Mouse (Mus musculus) G1E (cell line): ENCODE data around the gene Sdhaf1.

ENCODE experiments used
- CTCF ChIP-seq: IDR thresholded peaks from 2 replicates; pipeline ENCODE4 v1.5.1; 2012; ENCODE audit warnings: low read depth, low read length, inconsistent platforms, mixed read lengths
- GATA2 ChIP-seq: IDR thresholded peaks from 2 replicates; pipeline ENCODE4 v1.6.1; 2012; ENCODE audit warnings: low read depth, low read length, inconsistent platforms, borderline replicate concordance
- POLR2AphosphoS5 ChIP-seq: IDR thresholded peaks from 2 replicates; pipeline ENCODE4 v1.6.1; 2012; ENCODE audit warnings: low read depth, low read length, inconsistent platforms; ENCODE audit not compliant: insufficient replicate concordance
- TAL1 ChIP-seq: conservative IDR thresholded peaks from 2 replicates; pipeline ENCODE4 v1.6.1; 2012; ENCODE audit warnings: low read depth, low read length, inconsistent platforms, mixed read lengths

DNA sequence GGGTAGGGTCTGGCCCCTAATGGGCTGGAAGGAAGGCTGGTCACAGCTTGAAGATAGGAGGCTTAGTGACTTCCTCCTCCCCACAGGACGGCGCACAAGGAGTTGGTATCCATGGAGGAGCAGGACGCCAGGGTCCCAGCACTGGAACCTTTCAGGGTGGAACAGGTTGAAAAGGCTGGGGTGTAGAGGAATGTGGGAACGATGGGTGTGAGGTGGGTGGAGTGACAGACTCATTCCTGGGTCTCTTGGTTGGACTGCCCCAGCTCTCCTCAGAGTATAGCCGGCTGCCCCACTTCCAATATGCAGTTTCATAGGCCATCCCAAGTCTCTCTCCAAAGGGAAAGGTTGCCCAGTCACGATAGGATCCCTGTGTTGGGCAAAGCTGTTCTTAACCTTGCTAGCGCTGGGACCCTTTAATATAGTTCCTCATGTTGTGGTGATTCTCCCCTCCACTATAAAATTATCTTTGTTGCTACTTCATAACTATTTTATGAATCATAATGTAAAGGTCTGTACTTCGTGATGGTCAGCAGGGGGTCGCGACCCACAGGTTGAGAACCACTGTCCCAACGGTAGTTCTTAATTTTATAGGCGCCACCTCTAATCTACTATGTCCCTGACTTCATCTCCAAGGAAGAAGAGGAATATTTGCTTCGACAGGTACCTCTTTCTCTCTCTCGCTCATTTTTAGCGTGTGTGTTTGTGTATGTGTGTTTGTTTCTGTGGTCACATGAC, 14.1 kb downstream of the Sdhaf1 start:
- TF ChIP-seq CTCF (no peak), TAL1 (no peak), GATA2 (no peak), POLR2AphosphoS5 (no peak)
